Mouse (Mus musculus) midbrain, embryonic 11.5 days (tissue): ENCODE measurements around the gene Gm45140. TPM values are rescaled to one million over a fixed set of nuclear protein-coding genes. Genes with fewer than 3 reads are reported as not detected.

Experiments
- ATAC-seq: fragments of 200-750 bp; cut with Nextera tagmentation; 2 replicates; pipeline ENCODE4 v1.8.0; 2017; ENCODE audit warnings: moderate TSS enrichment, moderate library complexity; ENCODE audit not compliant: low FRiP score
- DNase-seq: peaks from one replicate; pipeline ENCODE4 v3.0.0; 2015; ENCODE audit warnings: low spot score; ENCODE audit errors: missing footprints
- H3K27ac ChIP-seq: fragments of 300-500 bp; sonication (generic); 2 replicates; pipeline ENCODE4 v1.5.1; 2014; ENCODE audit warnings: low read depth, low read length
- H3K27me3 ChIP-seq: fragments of 300-500 bp; sonication (generic); 2 replicates; pipeline ENCODE4 v1.6.1; 2014; ENCODE audit warnings: mild to moderate bottlenecking, low read length, moderate library complexity, mixed read lengths; ENCODE audit not compliant: control insufficient read depth, insufficient read depth
- H3K36me3 ChIP-seq: fragments of 300-500 bp; sonication (generic); 2 replicates; pipeline ENCODE4 v1.6.1; 2014; ENCODE audit warnings: mild to moderate bottlenecking, low read length, moderate library complexity, mixed read lengths; ENCODE audit not compliant: control insufficient read depth, insufficient read depth
- H3K4me1 ChIP-seq: fragments of 300-500 bp; sonication (generic); 2 replicates; pipeline ENCODE4 v1.6.1; 2014; ENCODE audit warnings: low read length; ENCODE audit not compliant: control insufficient read depth, insufficient read depth
- H3K4me2 ChIP-seq: fragments of 300-500 bp; sonication (generic); 2 replicates; pipeline ENCODE4 v1.6.1; 2014; ENCODE audit warnings: mild to moderate bottlenecking, moderate library complexity
- H3K4me3 ChIP-seq: fragments of 300-500 bp; sonication (generic); 2 replicates; pipeline ENCODE4 v1.5.1; 2014; ENCODE audit warnings: low read depth, low read length
- H3K9ac ChIP-seq: fragments of 300-500 bp; sonication (generic); 2 replicates; pipeline ENCODE4 v1.6.1; 2014; ENCODE audit warnings: low read length
- H3K9me3 ChIP-seq: fragments of 300-500 bp; sonication (generic); 2 replicates; pipeline ENCODE4 v1.6.1; 2016; ENCODE audit warnings: low read length; ENCODE audit not compliant: control insufficient read depth
- WGBS: fragments of 180-500 bp; shearing (Covaris S2); extraction: QIAGEN DNeasy Blood & Tissue Kit; methylation state at CpG from one replicate; pipeline ENCODE4 v1.1.7; 2014; 5-methylcytosine and 5-hydroxymethylcytosine counted together
- polyA plus RNA-seq: library from polyadenylated mRNA; unstranded; fragments of >200 nt; fragmentation: Nextera tagmentation; extraction: Ambion mirVana; gene quantifications from 2 replicates; pipeline ENCODE4 v1.2.1, GENCODE M21; 2014

Gm45140 gene
- polyA plus RNA-seq: 1.9 and 4.0 TPM in 2 replicates

GRCm38 (mm10) chr6:87835695-87836094, at the start of gene Gm45140:
Gene Gm45140, minus strand, starts transcription at chr6:87835795.
- 89% methylated on average over 7 of the region's 7 CpGs for WGBS
- H3K4me3 ChIP-seq: no peak within 1 kb of the TSS

GRCm38 (mm10) chr6:87882816-87883215, 47.2 kb upstream of the Gm45140 start:
- no peak overlapping the region for H3K4me2 ChIP-seq
- no peaks in the 10 kb centered on the region for H3K9me3 ChIP-seq
- H3K4me1 ChIP-seq: no peaks in the 10 kb centered on the region
- no peak for DNase-seq
- H3K27me3 ChIP-seq: no peaks in the 10 kb centered on the region
- H3K4me3 ChIP-seq: no peak overlapping the region
- no peaks in the 10 kb centered on the region for H3K36me3 ChIP-seq
- no peak overlapping the region for H3K27ac ChIP-seq
- no peak for ATAC-seq
- WGBS: 66% methylated on average over 4 of the region's 4 CpGs
- no peak overlapping the region for H3K9ac ChIP-seq

More at GRCm38 (mm10) chr6:87835695-87836094, at the start of gene Gm45140:
- Histone ChIP-seq H3K4me1 (peaks cover 3% of the 10 kb centered on the region), H3K4me2 (no peak within 1 kb of the TSS), H3K36me3 (peaks cover 6% of the 10 kb centered on the region; the same call in 1 of the 2 replicates), H3K9me3 (no peaks in the 10 kb centered on the region), H3K27ac (no peak within 1 kb of the TSS), H3K9ac (no peak within 1 kb of the TSS), H3K27me3 (no peaks in the 10 kb centered on the region)
- DNase-seq (no peak), ATAC-seq (no peak)

- no peaks in the 10 kb centered on the region for H3K9me3 ChIP-seq
- no peak overlapping the region for H3K27ac ChIP-seq
- DNase-seq (no peak), ATAC-seq (no peak)
- no peaks in the 10 kb centered on the region for H3K36me3 ChIP-seq
- H3K27me3 ChIP-seq: no peaks in the 10 kb centered on the region
- WGBS: 80% methylated on average over 3 of the region's 3 CpGs
- H3K4me2 ChIP-seq: no peak overlapping the region
- H3K4me3 ChIP-seq: no peak overlapping the region
- no peak overlapping the region for H3K9ac ChIP-seq
- no peaks in the 10 kb centered on the region for H3K4me1 ChIP-seq
These were observed 46.6 kb upstream of the Gm45140 start for GRCm38 (mm10) chr6:87882221-87882620.

- H3K27ac ChIP-seq: no peak overlapping the region
- no peaks in the 10 kb centered on the region for H3K4me1 ChIP-seq
- no peaks in the 10 kb centered on the region for H3K36me3 ChIP-seq
- WGBS: 70% methylated on average over 3 of the region's 3 CpGs
- ATAC-seq (no peak), DNase-seq (no peak)
- no peaks in the 10 kb centered on the region for H3K27me3 ChIP-seq
- H3K4me2 ChIP-seq: no peak overlapping the region
- no peak overlapping the region for H3K9ac ChIP-seq
- H3K9me3 ChIP-seq: no peaks in the 10 kb centered on the region
- no peak overlapping the region for H3K4me3 ChIP-seq
These were observed 44.0 kb upstream of the Gm45140 start for GRCm38 (mm10) chr6:87879628-87880027.

- H3K4me2 ChIP-seq: no peak overlapping the region
- no peak overlapping the region for H3K27ac ChIP-seq
- H3K4me1 ChIP-seq: no peaks in the 10 kb centered on the region
- H3K9ac ChIP-seq: no peak overlapping the region
- H3K27me3 ChIP-seq: no peaks in the 10 kb centered on the region
- ATAC-seq: no peak
- WGBS: 64% methylated on average over 4 of the region's 4 CpGs
- no peak overlapping the region for H3K4me3 ChIP-seq
- H3K9me3 ChIP-seq: no peaks in the 10 kb centered on the region
- no peaks in the 10 kb centered on the region for H3K36me3 ChIP-seq
- DNase-seq: no peak
These were observed 43.4 kb upstream of the Gm45140 start for GRCm38 (mm10) chr6:87879010-87879409.

- H3K27me3 ChIP-seq: no peaks in the 10 kb centered on the region
- WGBS: 84% methylated on average over 13 of the region's 13 CpGs
- ATAC-seq: no peak
These were observed 40.6 kb upstream of the Gm45140 start for GRCm38 (mm10) chr6:87876068-87876643.

GRCm38 (mm10) chr6:87875562-87875961, 40.0 kb upstream of the Gm45140 start:
- Histone ChIP-seq H3K36me3 (no peaks in the 10 kb centered on the region), H3K4me2 (no peak overlapping the region), H3K9ac (no peak overlapping the region), H3K27me3 (no peaks in the 10 kb centered on the region), H3K9me3 (no peaks in the 10 kb centered on the region), H3K27ac (no peak overlapping the region), H3K4me1 (no peaks in the 10 kb centered on the region), H3K4me3 (no peak overlapping the region)
- no peak for DNase-seq
- 93% methylated on average over 7 of the region's 7 CpGs for WGBS
- no peak for ATAC-seq

More at GRCm38 (mm10) chr6:87876068-87876643, 40.6 kb upstream of the Gm45140 start:
- DNase-seq: no peak
- Histone ChIP-seq H3K4me3 (no peak overlapping the region), H3K27ac (no peak overlapping the region), H3K9me3 (no peaks in the 10 kb centered on the region), H3K4me2 (no peak overlapping the region), H3K4me1 (no peaks in the 10 kb centered on the region), H3K9ac (no peak overlapping the region), H3K36me3 (no peaks in the 10 kb centered on the region)

GRCm38 (mm10) chr6:87875083-87875482, 39.5 kb upstream of the Gm45140 start:
- H3K36me3 ChIP-seq: no peaks in the 10 kb centered on the region
- no peaks in the 10 kb centered on the region for H3K9me3 ChIP-seq
- no peak for DNase-seq
- H3K4me2 ChIP-seq: no peak overlapping the region
- WGBS: 93% methylated on average over 1 of the region's 1 CpGs
- H3K27ac ChIP-seq: no peak overlapping the region
- H3K4me1 ChIP-seq: no peaks in the 10 kb centered on the region
- H3K27me3 ChIP-seq: no peaks in the 10 kb centered on the region
- no peak overlapping the region for H3K9ac ChIP-seq
- H3K4me3 ChIP-seq: no peak overlapping the region
- ATAC-seq: no peak

GRCm38 (mm10) chr6:87873963-87874362, 38.4 kb upstream of the Gm45140 start:
- H3K4me2 ChIP-seq: no peak overlapping the region
- H3K27me3 ChIP-seq: no peaks in the 10 kb centered on the region
- no peaks in the 10 kb centered on the region for H3K4me1 ChIP-seq
- no peaks in the 10 kb centered on the region for H3K36me3 ChIP-seq
- no peak for DNase-seq
- no peaks in the 10 kb centered on the region for H3K9me3 ChIP-seq
- no peak overlapping the region for H3K27ac ChIP-seq
- no peak for ATAC-seq
- 88% methylated on average over 2 of the region's 2 CpGs for WGBS
- H3K9ac ChIP-seq: no peak overlapping the region
- H3K4me3 ChIP-seq: no peak overlapping the region
